Mouse (Mus musculus) neutrophil, adult 5-6 weeks (primary cell): ENCODE measurements around the gene Gm3045. TPM values are rescaled to one million over a fixed set of nuclear protein-coding genes. Genes with fewer than 3 reads are reported as not detected.

Source experiments
- ATAC-seq: fragments of 151-379, 151-347 bp; 2 replicates; pipeline ENCODE4 v1.8.0; 2017; ENCODE audit warnings: mild to moderate bottlenecking, moderate TSS enrichment; ENCODE audit not compliant: insufficient number of reproducible peaks, poor library complexity, low FRiP score, severe bottlenecking; ENCODE audit errors: extremely low read depth
- total RNA-seq: library from RNA; stranded (forward); fragments of 200-1000 nt; gene quantifications from 2 replicates; pipeline ENCODE4 v1.2.3, GENCODE M21; 2017

Gm3045 gene
- total RNA-seq, 1 experiment from 2014 or later: not detected

- ATAC-seq: no peak
Measured at GRCm38 (mm10) chr13:56477271-56477670, 50.9 kb downstream of the Gm3045 start.

- no peak for ATAC-seq
Measured at GRCm38 (mm10) chr13:56478027-56478426, 51.6 kb downstream of the Gm3045 start.

GRCm38 (mm10) chr13:56482146-56482545 lies 55.8 kb downstream of the Gm3045 start, which contains the start of gene Il9:
TSS of gene Il9 (minus strand) at chr13:56482246.
- ATAC-seq: no peak

Other genes starting within 250 kb of the Gm3045 start
- 5.2 and 7.1 TPM in 2 replicates for gene Tifab, start 247.7 kb upstream of the Gm3045 start, total RNA-seq
- gene Neurog1, start 174.4 kb upstream of the Gm3045 start, total RNA-seq: not detected in 2 replicates
- gene Cxcl14, start 130.0 kb upstream of the Gm3045 start, total RNA-seq: not detected in 2 replicates
- gene Slc25a48, start 11.8 kb downstream of the Gm3045 start, total RNA-seq: 0.12 and 0.61 TPM in 2 replicates
- not detected in 2 replicates for gene Il9, start 55.7 kb downstream of the Gm3045 start, total RNA-seq
- gene Fbxl21, start 95.9 kb downstream of the Gm3045 start, total RNA-seq: 0.61 and 0.70 TPM in 2 replicates
- not detected in 2 replicates for gene Lect2, start 121.9 kb downstream of the Gm3045 start, total RNA-seq
- 473 and 475 TPM in 2 replicates for gene Tgfbi, start 182.9 kb downstream of the Gm3045 start, total RNA-seq